Mouse (Mus musculus): ENCODE data around the gene Nek6.

DNA sequence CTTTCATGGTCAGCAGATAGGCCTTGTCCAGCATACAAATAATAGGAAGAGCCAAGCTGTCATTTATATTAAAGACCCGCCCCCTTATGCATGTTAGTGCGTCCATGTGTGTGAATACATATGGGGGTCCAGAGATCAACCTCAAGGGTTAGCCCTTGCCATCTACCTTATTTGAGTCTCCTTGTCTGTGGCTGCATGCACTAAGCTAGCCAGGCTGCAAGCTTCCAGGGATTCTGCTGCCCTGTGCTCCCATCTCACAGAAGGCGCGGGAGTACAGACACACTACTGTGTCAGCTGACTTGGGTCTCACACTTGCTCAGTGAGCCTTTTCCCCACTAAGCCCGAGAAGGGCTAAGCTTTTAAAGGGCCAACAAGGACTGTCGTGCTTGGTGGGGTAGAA lies 29.2 kb downstream of the Nek6 start:
- TF ChIP-seq POLR2A (IDR thresholded peaks at IDR 0.05; ENCODE audit: insufficient read length, low read depth): no peak
- TF ChIP-seq TCF12 (IDR thresholded peaks at IDR 0.05; ENCODE audit: insufficient read depth, poor library complexity, severe bottlenecking): no peak
- TF ChIP-seq MAX (IDR thresholded peaks at IDR 0.05; ENCODE audit: low read depth): no peak
- no peak for TF ChIP-seq USF1 (IDR thresholded peaks at IDR 0.05; ENCODE audit: low read depth)
- no peak for TF ChIP-seq MYOG (IDR thresholded peaks at IDR 0.05; ENCODE audit: control insufficient read depth in 1 of 3, insufficient read depth in 1 of 3, insufficient read length in 2 of 3, low read depth in 2 of 3)
- TF ChIP-seq CEBPB (IDR thresholded peaks at IDR 0.05; ENCODE audit: insufficient read depth, poor library complexity, severe bottlenecking): no peak
- TF ChIP-seq E2F4 (IDR thresholded peaks at IDR 0.05; ENCODE audit: insufficient read depth): no peak
- TF ChIP-seq POLR2AphosphoS2 (IDR thresholded peaks at IDR 0.05; ENCODE audit: insufficient read length, low read depth): no peak

Measured in myocyte (in vitro differentiated cells).